Mouse (Mus musculus): Measurements from ENCODE around the gene Nutm1.
"Not testable (repeated sequence)": the region's sequence is repeated elsewhere in the genome, so short reads cannot be mapped to it uniquely, and the experiment has no call there.

Gene Nutm1

GRCm38 (mm10) chr2:112259241-112259962, at the start of gene Nutm1:
Gene Nutm1, minus strand, starts transcription at chr2:112259291.
- in situ Hi-C loops (cut with MboI, MseI) = no loop called here

GRCm38 (mm10) chr2:112308671-112309070, 49.6 kb upstream of the Nutm1 start:
- in situ Hi-C loops (cut with MboI, MseI) = loop anchor here (5.0 kb wide), 1 partner anchor 36 kb away; no protein-coding TSS in a partner anchor

DNA sequence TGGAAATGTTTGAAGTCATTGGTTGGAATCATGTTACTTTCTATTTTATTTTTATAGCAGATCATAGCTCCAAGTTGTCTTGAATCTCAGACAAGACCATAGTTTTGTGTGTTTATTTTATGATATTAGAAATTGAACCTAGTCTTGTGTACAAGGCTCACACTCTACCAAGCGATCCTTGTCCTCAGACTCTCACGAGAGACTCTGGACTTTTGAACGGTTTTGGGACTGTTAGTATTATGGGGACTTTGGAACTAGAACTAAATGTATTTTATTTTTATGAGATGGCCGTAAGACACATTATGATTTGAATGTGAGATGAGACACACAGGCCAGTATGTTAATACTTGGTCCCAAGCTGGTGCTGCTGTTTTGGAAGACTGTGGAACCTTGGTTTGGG, 39.1 kb upstream of the Nutm1 start:
- in situ Hi-C loops (cut with MboI, MseI) = no loop called here

- in situ Hi-C loops (cut with MboI, MseI) = no loop called here
Observed at GRCm38 (mm10) chr2:112296211-112296610, 37.1 kb upstream of the Nutm1 start.

DNA sequence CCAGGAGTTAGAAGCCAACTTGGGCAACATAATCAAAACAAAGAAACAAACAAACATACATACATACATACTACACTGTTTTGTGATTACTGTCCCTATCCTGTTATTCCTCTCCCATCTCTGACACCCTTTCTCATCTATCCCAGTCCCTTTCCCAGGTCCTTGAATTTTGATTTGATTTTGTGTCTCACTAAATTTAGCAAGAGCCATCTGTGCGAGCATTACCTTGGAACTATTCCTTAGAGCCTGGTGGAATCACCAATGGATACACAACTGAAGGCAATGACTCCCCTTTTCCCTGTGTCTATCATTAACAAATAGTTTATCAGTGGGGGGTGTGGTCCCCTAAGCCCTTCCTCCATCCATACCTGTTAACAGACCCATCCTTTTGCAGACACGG, 33.7 kb upstream of the Nutm1 start:
- in situ Hi-C loops (cut with MboI, MseI) = no loop called here

DNA sequence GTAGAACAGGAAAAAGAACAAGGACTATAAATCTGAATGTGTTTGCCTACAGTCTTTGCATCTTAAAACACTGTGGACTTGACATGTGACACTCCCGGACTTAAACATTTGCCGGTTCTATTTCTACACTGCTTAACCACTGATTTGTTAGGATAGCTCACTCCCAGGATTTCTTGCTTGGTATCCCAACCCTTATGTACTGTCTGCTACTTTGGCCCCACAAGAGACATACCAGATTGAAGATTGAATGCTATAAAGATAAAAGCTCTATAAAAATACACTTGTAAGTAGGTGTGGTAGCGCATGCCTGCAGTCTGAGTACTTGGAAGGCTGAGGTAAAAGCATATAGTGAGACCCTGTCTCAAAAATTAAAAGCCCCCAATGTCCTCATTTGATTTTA, 30.4 kb upstream of the Nutm1 start:
- in situ Hi-C loops (cut with MboI, MseI) = no loop called here

DNA sequence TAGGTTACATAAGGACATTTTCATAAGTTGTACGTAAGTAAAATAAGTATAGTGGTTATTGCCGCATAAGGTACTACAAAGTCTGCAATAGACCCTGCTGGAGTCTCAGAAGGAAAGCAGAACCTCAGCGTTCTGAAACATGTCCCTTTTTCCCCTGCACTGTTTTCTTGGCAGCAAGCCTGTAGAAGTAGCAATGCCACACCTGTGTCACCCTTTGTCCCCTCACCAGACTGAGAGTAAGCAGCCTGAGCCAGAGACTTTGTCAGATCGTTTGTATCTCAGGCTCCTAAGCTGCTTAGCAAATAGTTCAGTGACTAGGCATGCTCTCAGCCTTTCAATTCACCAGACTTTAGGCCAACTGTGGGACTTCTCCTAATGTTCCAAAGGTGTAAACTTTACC, 28.0 kb upstream of the Nutm1 start:
- in situ Hi-C loops (cut with MboI, MseI) = no loop called here

DNA sequence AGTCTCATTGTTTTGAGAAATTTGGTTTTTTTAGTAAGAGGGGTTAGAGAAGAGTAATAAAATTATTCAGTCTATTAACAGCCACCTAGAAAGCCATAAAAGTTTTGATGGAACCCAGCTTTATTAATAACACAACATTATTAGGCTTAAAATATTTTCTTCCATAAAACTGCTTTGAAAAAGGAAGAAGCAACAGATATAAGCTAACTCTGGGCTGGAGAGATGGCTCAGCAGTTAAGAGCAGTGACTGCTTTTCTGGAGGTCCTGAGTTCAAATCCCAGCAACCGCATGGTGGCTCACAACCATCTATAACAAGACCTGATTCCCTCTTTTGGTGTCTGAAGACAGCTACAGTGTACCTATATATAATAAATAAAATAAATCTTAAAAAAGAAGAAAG, 27.0 kb upstream of the Nutm1 start:
- in situ Hi-C loops (cut with MboI, MseI) = not testable (repeated sequence)

DNA sequence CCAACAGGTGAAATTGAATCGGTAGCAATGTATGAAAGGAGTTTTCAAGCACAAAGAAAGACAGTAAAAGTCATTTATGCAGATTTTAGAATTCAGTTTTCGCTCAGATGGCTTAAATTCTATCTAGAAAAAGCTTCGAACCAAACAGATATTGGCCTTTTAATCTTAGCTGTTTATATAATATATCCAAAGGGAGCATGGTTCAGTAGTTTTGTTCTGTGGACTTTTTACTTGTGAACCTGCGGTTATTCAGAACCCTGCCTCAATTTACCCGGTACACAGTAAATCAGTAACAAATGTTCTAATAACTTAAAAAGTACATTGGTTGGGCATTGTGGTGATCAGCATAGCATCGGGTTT, 25.9 kb upstream of the Nutm1 start:
- in situ Hi-C loops (cut with MboI, MseI) = no loop called here

DNA sequence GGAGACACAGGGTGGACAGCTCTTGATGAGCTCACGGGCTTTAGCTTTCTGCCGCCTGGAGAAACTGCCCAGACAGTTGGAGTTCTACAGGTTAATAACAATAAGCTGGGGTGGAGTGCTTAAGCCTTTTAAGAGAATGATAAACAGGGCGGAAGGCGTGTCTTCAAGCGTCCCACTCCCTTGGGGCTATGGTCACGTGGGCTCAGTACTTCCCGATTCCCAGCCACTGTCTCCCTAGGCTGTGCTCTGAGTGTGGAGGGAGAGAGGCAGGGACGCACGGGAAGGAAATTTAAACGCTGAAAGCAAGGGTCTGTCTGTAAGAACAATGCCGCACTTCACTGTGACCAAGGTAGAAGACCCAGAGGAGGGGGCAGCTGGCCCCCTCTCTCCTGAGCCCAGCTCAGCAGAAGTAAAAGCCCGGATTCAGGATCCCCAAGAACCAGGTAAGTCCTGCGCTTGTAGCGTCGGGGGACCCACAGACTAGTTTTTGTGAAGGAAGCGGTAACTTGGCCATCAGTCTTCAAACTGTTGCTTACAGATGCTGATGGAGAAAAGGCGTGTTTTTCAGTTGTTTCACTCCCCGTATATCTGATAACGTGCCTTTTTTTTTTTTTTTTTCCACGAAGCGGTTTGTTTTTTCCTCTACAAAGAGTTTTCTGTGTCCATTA, 25.4 kb upstream of the Nutm1 start:
- in situ Hi-C loops (cut with MboI, MseI) = no loop called here

- in situ Hi-C loops (cut with MboI, MseI) = no loop called here
Observed at GRCm38 (mm10) chr2:112282846-112283245, 23.8 kb upstream of the Nutm1 start.

- in situ Hi-C loops (cut with MboI, MseI) = no loop called here
Observed at GRCm38 (mm10) chr2:112276870-112277269, 17.8 kb upstream of the Nutm1 start.

- in situ Hi-C loops (cut with MboI, MseI) = loop anchor here (5.0 kb wide), 1 partner anchor 34 kb away; no protein-coding TSS in a partner anchor
Observed at GRCm38 (mm10) chr2:112273474-112273873, 14.4 kb upstream of the Nutm1 start.

DNA sequence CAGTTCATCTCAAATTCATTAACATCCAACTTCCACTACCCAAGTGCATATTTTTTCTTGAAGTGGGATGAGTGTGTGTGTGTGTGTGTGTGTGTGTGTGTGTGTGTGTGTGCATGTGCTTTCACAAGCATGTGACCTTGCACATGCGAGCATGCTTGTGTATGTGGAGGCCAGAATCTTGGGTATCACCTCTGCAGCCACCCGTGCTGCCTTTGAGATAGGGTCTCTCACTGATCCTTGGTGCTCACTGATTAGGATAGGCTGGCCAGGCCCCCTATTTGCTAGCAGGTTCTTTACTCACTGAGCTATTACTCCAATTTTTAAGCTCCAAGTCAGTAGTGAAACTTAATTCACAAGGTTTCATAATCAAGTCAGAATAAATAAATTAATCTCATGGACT, 13.8 kb upstream of the Nutm1 start:
- in situ Hi-C loops (cut with MboI, MseI) = loop anchor here (5.0 kb wide), 1 partner anchor 34 kb away; no protein-coding TSS in a partner anchor

- in situ Hi-C loops (cut with MboI, MseI) = loop anchor here (5.0 kb wide), 1 partner anchor 37 kb away; no protein-coding TSS in a partner anchor
Observed at GRCm38 (mm10) chr2:112270011-112270410, 10.9 kb upstream of the Nutm1 start.

DNA sequence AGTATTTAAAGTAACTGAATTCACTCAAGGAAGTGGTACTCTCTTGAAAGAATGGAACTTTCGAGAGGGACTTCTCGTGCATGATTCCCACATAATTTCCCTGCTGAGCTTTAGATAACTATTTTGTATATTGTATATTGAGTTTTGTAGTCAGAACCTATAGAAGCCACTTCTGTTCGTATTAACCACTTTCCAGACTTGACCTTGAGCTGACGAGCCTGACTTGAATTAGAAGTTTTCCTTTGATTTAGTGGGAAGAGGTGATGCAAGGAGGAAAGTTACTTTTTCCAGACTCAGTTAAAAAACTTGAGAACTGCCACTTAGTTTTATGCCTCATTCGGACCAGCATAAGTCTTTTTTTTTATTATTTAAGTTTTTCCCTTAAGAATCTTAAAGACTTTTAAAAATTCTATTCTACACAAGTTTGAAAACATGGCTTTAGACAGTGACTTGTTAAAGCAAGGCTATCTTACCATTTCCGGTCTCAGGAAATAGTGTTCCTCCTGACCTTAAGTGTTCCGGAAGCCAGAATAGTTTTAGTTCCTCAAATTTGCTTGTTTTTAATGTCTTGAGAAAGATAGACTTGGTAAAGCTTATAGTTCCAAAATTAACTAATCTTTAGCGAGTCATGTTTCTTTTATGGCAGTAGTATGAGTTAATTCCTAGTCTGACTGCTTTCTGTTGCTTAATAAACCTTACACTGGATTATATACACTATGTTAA, 8.6 kb upstream of the Nutm1 start:
- in situ Hi-C loops (cut with MboI, MseI) = loop anchor here (5.0 kb wide), 2 partner anchors 105 to 190 kb away; no protein-coding TSS in a partner anchor

- in situ Hi-C loops (cut with MboI, MseI) = loop anchor here (5.0 kb wide), 2 partner anchors 106 to 191 kb away; no protein-coding TSS in a partner anchor
Observed at GRCm38 (mm10) chr2:112266780-112267179, 7.7 kb upstream of the Nutm1 start.

DNA sequence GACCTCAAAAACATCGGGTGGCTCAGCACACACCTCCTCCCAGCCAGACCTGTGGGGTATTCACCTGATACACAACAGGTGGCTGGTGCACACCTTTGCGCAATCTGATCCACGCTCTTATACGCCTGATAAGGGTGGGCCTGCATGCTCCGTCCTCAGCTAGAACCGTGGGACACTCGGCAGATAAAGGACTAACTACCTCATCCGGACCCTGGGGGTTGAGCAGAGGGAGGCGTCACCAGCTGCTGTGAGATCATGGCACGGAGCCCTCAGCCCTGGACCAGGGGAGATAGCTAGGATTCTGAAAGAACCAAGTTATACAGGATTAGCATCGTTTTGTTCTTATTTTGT, 7.1 kb upstream of the Nutm1 start, which contains the start of gene Gm21985:
Gm21985 (plus strand) TSS at position 73 of the 351 bp plus-strand sequence.
- in situ Hi-C loops (cut with MboI, MseI) = loop anchor here (5.0 kb wide), 2 partner anchors 106 to 191 kb away; no protein-coding TSS in a partner anchor

DNA sequence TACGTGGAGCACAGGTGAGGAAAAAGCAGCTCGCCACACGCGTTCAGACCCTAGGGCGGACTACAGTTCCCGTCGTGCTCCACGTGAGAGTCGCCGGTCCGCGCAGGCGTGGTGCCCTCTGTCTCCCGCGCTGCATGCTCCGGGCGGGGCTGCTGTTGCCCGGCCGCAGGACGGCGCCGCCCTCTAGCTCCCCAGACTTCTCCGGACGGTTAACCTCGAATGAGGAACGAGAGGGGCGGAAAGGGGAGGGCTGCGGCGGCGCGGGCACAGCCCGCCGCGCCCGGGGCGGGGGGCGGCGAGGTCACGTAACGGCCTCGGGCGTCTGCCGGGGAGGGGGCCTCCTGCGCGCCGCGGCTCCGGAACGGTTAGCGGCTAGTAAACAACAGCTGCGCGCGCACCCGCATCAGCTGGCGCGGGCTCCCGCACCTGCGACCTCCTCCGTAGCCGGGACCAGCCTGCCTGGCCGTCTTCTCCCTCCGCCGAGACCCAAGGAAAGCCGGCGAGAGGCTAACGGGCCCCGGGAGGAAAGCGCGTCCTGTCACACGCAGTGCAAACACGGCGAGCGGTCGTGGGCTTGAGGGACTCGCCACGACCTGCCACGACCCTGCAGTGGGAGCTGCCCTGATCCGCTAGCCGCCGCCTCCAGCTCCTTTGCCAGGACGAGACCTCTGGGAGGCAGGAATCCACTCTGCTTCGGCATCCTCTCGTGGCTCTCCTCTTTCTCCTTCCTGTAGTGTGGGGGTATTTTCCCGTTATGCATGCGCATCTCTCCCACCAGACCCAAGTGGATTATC, 6.6 kb upstream of the Nutm1 start, which contains the start of gene Slc12a6:
Slc12a6 (plus strand) TSS at position 378 of the 794 bp plus-strand sequence.
- in situ Hi-C loops (cut with MboI, MseI) = loop anchor here (5.0 kb wide), 2 partner anchors 107 to 192 kb away; no protein-coding TSS in a partner anchor

DNA sequence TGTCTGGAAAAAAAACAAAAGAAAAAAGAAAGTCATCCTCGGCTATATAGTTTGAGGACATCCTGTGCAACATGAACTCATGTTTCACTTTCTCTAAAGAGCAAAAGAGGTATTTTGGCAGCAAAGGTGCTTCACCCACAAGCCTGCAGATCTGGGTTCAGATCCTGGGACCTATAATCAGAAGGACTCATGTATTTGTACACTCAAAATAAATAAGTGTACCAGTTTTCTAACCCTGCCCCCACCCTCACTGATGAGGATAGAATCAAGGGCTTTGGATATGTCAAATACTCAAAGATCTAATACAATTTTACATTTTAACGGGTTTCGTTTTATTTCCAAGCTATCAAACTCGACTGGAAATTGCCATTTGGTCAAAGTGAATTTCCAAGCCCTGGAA, 5.3 kb upstream of the Nutm1 start:
- in situ Hi-C loops (cut with MboI, MseI) = no loop called here

GRCm38 (mm10) chr2:112262779-112263295, 3.7 kb upstream of the Nutm1 start:
- in situ Hi-C loops (cut with MboI, MseI) = no loop called here
